Mouse (Mus musculus) hindbrain, embryonic 11.5 days (tissue): Measurements from ENCODE around the gene Acvr1c. TPM values are rescaled to one million over a fixed set of nuclear protein-coding genes. Genes with fewer than 3 reads are reported as not detected.

Experiments used
- ATAC-seq: fragments of 200-750 bp; cut with Nextera tagmentation; 2 replicates; pipeline ENCODE4 v1.8.0; 2017; ENCODE audit warnings: mild to moderate bottlenecking, moderate TSS enrichment, moderate library complexity; ENCODE audit not compliant: low FRiP score
- DNase-seq: peaks from one replicate; pipeline ENCODE4 v3.0.0-alpha.2; 2015; ENCODE audit warnings: low spot score
- H3K27ac ChIP-seq: fragments of 300-500 bp; sonication (generic); 2 replicates; pipeline ENCODE4 v1.5.1; 2014; ENCODE audit warnings: mild to moderate bottlenecking, low read depth, low read length
- H3K27me3 ChIP-seq: fragments of 300-500 bp; sonication (generic); 2 replicates; pipeline ENCODE4 v1.6.1; 2014; ENCODE audit warnings: mild to moderate bottlenecking, low read length, moderate library complexity, mixed read lengths; ENCODE audit not compliant: control insufficient read depth, insufficient read depth
- H3K36me3 ChIP-seq: fragments of 300-500 bp; sonication (generic); 2 replicates; pipeline ENCODE4 v1.6.1; 2014; ENCODE audit warnings: mild to moderate bottlenecking, low read length, moderate library complexity, mixed read lengths; ENCODE audit not compliant: control insufficient read depth, insufficient read depth
- H3K4me1 ChIP-seq: fragments of 300-500 bp; sonication (generic); replicated peaks from 2 replicates; pipeline ENCODE4 v1.6.1; 2014; ENCODE audit warnings: low read length, mixed read lengths; ENCODE audit not compliant: control insufficient read depth, insufficient read depth
- H3K4me2 ChIP-seq: fragments of 300-500 bp; sonication (generic); replicated peaks from 2 replicates; pipeline ENCODE4 v1.6.1; 2014; ENCODE audit warnings: mild to moderate bottlenecking, low read depth, low read length
- H3K4me3 ChIP-seq: fragments of 300-500 bp; sonication (generic); 2 replicates; pipeline ENCODE4 v1.5.1; 2014; ENCODE audit warnings: low read depth, low read length
- H3K9ac ChIP-seq: fragments of 300-500 bp; sonication (generic); 2 replicates; pipeline ENCODE4 v1.6.1; 2014; ENCODE audit warnings: low read depth, low read length
- H3K9me3 ChIP-seq: fragments of 300-500 bp; sonication (generic); 2 replicates; pipeline ENCODE4 v1.6.1; 2016; ENCODE audit warnings: low read length; ENCODE audit not compliant: control insufficient read depth
- WGBS: fragments of 180-500 bp; shearing (Covaris S2); extraction: QIAGEN DNeasy Blood & Tissue Kit; methylation state at CpG from one replicate; pipeline ENCODE4 v1.1.7; 2014; 5-methylcytosine and 5-hydroxymethylcytosine counted together
- polyA plus RNA-seq: library from polyadenylated mRNA; unstranded; fragments of >200 nt; fragmentation: Nextera tagmentation; extraction: Ambion mirVana; gene quantifications from 2 replicates; pipeline ENCODE4 v1.2.1, GENCODE M21; 2014

The Acvr1c gene
- polyA plus RNA-seq, 1 experiment from 2014 or later: 0.26 TPM

DNA sequence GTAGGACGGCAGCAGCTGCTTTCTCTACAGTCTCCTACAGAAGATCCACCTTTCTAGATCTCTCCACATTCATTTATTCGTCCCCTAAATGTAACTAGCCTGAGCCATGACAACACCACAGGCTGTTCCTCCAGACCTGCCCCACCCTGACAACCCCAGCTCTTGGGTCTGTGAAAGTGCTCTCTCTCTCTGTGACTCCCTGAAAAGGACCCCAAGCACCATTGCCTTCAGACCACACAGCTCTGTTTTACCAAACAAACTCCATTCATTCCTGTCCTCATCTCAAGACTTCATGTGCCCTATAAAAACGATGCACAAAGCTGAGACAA, 401 bp upstream of the Acvr1c start:
- H3K4me2 ChIP-seq: peak overlapping the region; percentile 100
- peak; percentile 46 for ATAC-seq
- no peak overlapping the region for H3K27ac ChIP-seq
- peak overlapping the region; percentile 54 for H3K4me3 ChIP-seq
- DNase-seq: no peak
- H3K27me3 ChIP-seq: peaks cover 10% of the 10 kb centered on the region
- no peaks in the 10 kb centered on the region for H3K36me3 ChIP-seq
- no peak overlapping the region for H3K9ac ChIP-seq
- H3K4me1 ChIP-seq: no peaks in the 10 kb centered on the region
- WGBS: 28% methylated on average over 3 of the region's 3 CpGs
- no peaks in the 10 kb centered on the region for H3K9me3 ChIP-seq

DNA sequence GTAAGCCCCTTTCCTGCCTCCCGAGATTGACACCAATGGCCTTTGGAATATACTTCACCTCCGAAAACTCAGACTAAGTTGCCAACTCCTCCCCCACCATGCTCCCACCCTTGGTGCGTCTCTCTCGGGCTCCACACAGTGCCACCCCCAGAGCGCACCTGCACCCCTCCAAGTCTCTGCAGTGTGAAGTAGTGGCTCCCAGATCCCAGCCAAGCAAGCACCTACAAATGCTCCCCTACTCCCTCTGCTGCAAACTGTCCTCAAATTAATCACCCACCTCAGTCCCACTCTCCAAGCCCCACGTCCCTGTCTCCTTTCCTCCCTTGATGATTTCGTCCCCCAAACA, 654 bp downstream of the Acvr1c start:
- H3K27me3 ChIP-seq: peaks cover 10% of the 10 kb centered on the region
- no peaks in the 10 kb centered on the region for H3K9me3 ChIP-seq
- H3K9ac ChIP-seq: no peak overlapping the region
- ATAC-seq (peak; percentile 56), DNase-seq (peak; percentile 31)
- H3K36me3 ChIP-seq: no peaks in the 10 kb centered on the region
- H3K4me1 ChIP-seq: no peaks in the 10 kb centered on the region
- 3% methylated on average over 7 of the region's 7 CpGs for WGBS
- peak overlapping the region; percentile 54 for H3K4me3 ChIP-seq
- no peak overlapping the region for H3K27ac ChIP-seq
- H3K4me2 ChIP-seq: peak overlapping the region; percentile 100

DNA sequence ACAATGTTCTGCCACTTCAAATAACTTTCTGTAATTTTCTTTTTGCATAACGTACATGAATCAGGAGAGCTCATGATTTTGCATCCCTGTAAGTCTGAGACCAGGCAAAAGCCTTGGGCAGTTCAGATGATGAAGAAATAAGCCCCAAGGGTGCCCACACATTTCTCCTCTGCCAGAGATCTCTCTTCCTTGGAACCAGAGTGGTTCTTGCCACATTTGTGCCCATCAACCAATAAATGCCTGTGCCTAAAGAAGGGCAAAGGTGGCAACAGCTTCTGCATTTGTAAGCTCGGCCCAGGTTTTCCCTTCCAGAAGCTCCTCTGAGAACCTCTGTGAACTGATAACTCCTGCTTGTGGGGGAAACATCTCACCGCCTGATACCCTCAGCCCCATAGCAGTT, 3.3 kb downstream of the Acvr1c start:
- Histone ChIP-seq H3K4me2 (no peak overlapping the region), H3K27ac (no peak overlapping the region), H3K36me3 (no peaks in the 10 kb centered on the region), H3K4me3 (no peak overlapping the region), H3K9me3 (no peaks in the 10 kb centered on the region), H3K27me3 (peaks cover 10% of the 10 kb centered on the region), H3K9ac (no peak overlapping the region), H3K4me1 (no peaks in the 10 kb centered on the region)
- no peak for DNase-seq
- WGBS: 86% methylated on average over 3 of the region's 3 CpGs
- ATAC-seq: no peak

DNA sequence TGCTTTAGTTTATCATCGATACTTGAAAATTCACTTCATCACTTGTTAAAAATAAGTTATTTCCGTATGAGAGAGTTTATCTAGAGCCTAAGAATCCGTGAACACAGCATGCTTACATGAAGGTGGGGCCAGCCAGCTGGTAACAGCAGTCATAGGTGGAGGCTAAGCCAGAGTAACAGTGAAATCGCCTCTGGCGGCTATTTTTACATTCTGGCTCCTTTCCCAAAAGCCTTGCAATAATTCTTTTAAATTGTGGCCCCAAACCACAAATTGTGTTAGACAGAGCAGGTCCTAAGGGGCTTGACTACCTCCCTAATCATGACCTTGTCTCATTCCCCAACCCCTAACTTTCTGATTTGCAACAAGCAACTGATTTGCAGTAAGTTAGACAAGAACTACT, 4.8 kb downstream of the Acvr1c start:
- 78% methylated on average over 5 of the region's 5 CpGs for WGBS
- ATAC-seq: no peak
- H3K4me1 ChIP-seq: no peaks in the 10 kb centered on the region
- no peak overlapping the region for H3K9ac ChIP-seq
- no peaks in the 10 kb centered on the region for H3K9me3 ChIP-seq
- H3K27ac ChIP-seq: no peak overlapping the region
- no peaks in the 10 kb centered on the region for H3K36me3 ChIP-seq
- H3K4me2 ChIP-seq: no peak overlapping the region
- DNase-seq: no peak
- H3K27me3 ChIP-seq: peaks cover 10% of the 10 kb centered on the region
- H3K4me3 ChIP-seq: no peak overlapping the region

DNA sequence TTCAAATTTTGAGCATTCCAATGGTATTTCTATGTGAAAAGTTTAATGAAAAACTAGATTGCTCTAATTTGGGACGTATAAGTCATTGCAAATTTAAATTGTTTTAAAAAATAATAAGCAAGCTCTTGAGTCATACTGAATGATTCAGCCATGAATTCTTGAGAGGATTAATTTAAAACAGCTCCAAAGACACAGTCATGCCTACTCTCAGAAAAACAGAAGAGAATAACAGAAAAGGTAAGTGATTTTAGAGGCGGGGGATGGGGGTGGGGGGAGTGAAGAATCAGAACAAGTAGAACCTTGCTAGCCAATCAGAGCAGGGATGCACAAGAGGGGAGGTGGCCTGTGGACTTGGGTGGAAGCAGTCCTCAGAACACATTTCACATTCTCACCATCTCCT, 7.0 kb downstream of the Acvr1c start:
- no peaks in the 10 kb centered on the region; the same call in 1 of the 2 replicates for H3K27me3 ChIP-seq
- WGBS: 90% methylated on average over 2 of the region's 2 CpGs
- H3K9me3 ChIP-seq: no peaks in the 10 kb centered on the region
- ATAC-seq (no peak), DNase-seq (no peak)
- no peaks in the 10 kb centered on the region for H3K36me3 ChIP-seq
- H3K4me3 ChIP-seq: no peak overlapping the region
- H3K4me1 ChIP-seq: no peaks in the 10 kb centered on the region
- H3K4me2 ChIP-seq: no peak overlapping the region
- no peak overlapping the region for H3K27ac ChIP-seq
- no peak overlapping the region for H3K9ac ChIP-seq

DNA sequence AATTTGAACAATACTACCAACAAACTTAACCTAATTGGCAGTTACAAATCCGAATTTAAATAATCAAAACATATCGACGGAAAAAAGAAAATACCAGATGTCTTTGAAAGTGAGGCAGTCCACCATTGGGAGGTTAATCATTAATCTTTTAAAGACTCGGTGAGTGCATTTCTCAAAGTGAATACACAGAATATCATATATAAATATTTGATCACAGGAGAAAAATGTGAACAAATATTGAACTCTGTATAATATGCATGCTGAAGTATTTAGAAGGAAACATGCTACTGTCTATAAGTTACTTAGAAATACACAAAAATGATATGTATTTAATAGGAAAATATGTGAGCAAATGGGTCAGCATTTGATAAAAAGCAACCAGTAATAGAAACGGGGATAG, 21.0 kb downstream of the Acvr1c start:
- Histone ChIP-seq H3K4me3 (no peak overlapping the region), H3K9me3 (no peaks in the 10 kb centered on the region), H3K27ac (no peak overlapping the region), H3K4me2 (no peak overlapping the region), H3K36me3 (no peaks in the 10 kb centered on the region), H3K9ac (no peak overlapping the region), H3K4me1 (no peaks in the 10 kb centered on the region), H3K27me3 (no peaks in the 10 kb centered on the region)
- 87% methylated on average over 5 of the region's 5 CpGs for WGBS
- ATAC-seq: no peak
- no peak for DNase-seq

DNA sequence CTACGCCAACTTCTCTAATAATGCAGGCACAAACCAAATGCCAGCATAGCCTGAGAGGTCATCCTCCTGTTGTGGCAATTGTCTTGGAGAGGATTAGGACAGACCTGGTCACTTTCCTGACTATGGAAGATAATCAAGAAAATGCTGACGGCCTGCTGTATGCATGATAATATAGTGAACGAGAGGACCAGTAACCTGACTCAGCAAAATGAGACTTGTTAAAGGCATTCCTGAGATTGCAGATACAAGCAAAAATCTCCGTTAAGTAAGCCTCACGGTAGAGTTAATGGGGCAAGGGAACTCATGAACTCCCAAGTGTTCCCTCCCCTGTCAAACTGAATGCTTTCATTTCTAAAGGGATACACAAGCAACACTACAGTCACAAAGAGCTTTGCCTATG, 28.1 kb downstream of the Acvr1c start:
- ATAC-seq (no peak), DNase-seq (no peak)
- H3K9me3 ChIP-seq: no peaks in the 10 kb centered on the region
- H3K4me3 ChIP-seq: no peak overlapping the region
- H3K4me1 ChIP-seq: no peaks in the 10 kb centered on the region
- WGBS: 94% methylated on average over 5 of the region's 5 CpGs
- no peak overlapping the region for H3K9ac ChIP-seq
- no peaks in the 10 kb centered on the region for H3K36me3 ChIP-seq
- no peak overlapping the region for H3K4me2 ChIP-seq
- H3K27ac ChIP-seq: no peak overlapping the region
- no peaks in the 10 kb centered on the region for H3K27me3 ChIP-seq

DNA sequence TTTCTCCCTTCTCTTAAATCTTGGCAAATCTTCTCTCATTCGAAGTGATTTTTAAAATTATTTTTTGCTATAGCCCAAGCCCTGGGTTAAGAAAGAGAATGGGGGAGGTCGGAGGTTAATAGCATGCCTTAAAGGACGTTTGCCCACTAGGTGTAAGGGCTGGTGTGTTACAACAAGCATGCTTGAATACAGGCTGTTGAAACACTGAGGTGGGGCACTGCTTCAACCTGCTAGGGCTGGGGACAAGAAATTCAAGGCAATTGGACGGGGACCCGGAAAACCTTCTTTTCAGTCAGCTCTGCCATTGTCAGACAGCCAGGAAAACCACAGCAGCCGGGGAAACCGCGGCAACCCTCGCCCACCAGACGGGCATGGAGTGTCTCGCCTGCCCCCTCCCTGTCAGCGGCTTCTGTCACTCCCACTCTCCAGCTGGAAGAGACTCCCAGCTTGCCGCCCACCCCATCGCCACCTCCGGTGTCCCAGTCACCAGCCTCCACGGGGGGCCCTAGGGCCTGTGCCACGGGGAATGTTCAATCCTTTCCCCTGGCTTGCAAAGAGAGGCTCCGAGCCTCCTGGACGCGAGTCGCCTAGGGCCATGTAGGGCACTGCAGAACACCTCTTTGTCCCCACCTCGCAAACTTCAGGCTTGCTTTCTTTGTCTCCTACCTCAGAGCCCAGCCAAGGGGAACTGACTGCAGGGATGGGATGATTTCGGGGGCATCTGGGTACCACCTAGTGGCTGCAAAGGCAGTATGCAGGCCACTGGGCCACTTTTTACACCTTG, 33.4 kb downstream of the Acvr1c start:
- Histone ChIP-seq H3K27ac (no peak overlapping the region), H3K9me3 (no peaks in the 10 kb centered on the region), H3K4me3 (peak overlapping the region; percentile 43), H3K36me3 (no peaks in the 10 kb centered on the region), H3K4me2 (peak overlapping the region; percentile 64), H3K9ac (peak overlapping the region; percentile 87), H3K4me1 (no peaks in the 10 kb centered on the region), H3K27me3 (no peaks in the 10 kb centered on the region)
- peak; percentile 94 for ATAC-seq
- WGBS: 10% methylated on average over 20 of the region's 23 CpGs
- peak; percentile 75 for DNase-seq

DNA sequence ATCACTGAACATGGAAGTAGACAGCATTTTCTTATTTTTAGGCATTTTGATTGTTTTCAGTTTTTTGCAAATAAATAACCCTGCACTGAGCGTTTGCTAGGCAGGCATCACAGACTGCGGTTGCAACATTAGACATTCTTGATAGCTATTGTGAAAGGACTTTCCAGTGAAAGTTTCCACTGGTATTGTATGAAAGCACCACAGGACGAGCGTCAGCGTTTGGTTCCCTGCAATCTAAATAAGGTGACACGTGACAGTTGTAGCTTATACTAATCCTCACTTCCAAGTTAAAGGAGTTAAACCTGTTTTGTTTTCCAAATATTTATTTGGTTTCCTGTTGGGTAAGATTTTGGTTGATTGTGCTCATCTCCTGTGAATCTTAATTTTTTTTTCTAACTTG, 34.4 kb downstream of the Acvr1c start:
- 92% methylated on average over 6 of the region's 6 CpGs for WGBS
- H3K36me3 ChIP-seq: no peaks in the 10 kb centered on the region
- no peak overlapping the region for H3K9ac ChIP-seq
- ATAC-seq (no peak), DNase-seq (no peak)
- H3K9me3 ChIP-seq: no peaks in the 10 kb centered on the region
- H3K4me2 ChIP-seq: no peak overlapping the region
- no peaks in the 10 kb centered on the region for H3K27me3 ChIP-seq
- H3K4me1 ChIP-seq: no peaks in the 10 kb centered on the region
- no peak overlapping the region for H3K4me3 ChIP-seq
- no peak overlapping the region for H3K27ac ChIP-seq
